Mouse (Mus musculus) retina, postnatal 7 days (tissue): Measurements from ENCODE around the gene Fgfr2.

ENCODE experiments used
- DNase-seq: peaks from one replicate; pipeline ENCODE4 v3.0.0-alpha.2; 2012; ENCODE audit warnings: low read depth, low spot score

Gene Fgfr2

DNA sequence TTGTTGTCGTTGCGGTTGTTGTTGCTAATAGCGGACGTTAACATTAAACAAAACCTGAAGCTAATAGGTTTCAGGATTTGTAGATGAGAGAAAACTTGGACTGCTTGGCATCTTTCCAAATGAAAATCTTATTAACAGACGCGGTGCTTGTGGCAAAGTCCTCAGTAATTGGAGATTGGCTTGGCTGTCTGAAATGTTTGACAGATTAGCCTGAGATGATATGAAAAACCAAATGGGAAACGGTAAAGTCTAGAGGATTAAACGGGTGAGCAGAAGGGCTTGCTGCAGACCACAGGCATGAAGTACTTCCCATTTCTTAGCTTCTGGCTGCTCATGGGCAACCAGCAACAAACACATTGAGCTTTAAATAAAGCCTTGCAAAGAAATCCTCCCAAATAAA lies 1493.6 kb downstream of the Fgfr2 start:
- DNase-seq = peak; percentile 4

DNA sequence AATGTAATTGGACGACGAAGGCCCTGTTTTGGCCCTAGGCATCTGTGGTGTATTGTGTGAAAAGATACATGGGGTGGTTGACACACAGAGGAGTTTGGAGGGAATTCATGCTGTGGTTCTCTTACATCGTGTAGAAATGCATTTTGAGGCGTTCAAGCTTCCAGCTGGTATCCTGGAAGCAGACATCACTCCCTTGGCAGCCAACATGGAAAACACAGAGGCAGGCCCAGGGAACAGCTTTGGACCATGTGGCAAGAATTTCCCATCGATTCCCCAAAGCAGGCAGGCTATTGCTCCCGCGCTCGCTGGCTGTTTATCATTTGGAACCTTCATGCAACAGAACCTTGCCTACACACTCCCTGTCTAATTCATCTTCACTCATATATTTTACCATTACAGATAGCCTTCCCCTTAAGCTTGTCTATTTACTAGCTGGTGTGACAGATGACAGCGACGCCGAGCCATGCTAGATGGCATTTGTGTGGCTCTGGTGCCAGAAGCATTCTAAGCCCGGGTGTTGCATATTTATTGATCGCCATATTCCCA lies 1494.2 kb downstream of the Fgfr2 start:
- no peak for DNase-seq

DNA sequence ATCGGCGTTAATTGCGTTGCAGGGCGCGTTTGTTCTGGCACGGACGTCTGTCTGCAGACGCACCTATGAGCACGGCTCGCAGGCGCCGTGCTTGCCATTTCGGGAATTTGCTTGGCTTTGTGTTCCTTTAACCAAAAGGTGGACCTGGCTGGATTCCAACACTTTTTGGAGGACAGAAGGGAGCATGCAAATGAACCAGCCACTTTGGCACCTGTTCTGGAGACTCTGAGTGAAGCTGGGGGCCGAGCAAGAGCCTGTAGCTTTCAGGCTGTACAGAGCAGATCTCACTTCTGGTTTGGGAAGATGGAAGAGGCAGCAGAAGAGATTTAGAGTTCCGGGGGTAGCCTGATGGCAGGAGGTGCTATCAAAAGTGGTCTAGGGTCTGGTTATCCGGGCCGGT lies 1494.8 kb downstream of the Fgfr2 start:
- DNase-seq = no peak

DNA sequence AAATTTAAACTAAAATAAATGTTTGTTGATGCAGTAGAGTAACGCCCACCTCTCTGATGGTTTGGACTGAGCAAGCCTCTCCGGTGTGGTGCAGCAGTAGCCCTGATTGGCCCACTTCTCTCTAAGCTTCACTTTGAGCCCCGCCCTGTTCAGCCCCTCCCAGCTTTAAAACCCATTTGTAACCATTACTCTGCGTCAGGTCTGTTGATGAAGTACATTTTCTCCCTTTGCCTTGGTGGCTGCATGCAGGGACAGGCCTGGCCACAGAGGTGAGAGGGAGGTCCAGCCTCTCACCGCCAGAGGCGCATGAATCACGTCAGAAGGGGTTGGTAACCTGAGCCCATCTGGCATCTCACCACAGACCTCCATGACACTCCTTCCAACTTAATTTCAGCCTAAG lies 1513.5 kb downstream of the Fgfr2 start:
- DNase-seq = no peak

DNA sequence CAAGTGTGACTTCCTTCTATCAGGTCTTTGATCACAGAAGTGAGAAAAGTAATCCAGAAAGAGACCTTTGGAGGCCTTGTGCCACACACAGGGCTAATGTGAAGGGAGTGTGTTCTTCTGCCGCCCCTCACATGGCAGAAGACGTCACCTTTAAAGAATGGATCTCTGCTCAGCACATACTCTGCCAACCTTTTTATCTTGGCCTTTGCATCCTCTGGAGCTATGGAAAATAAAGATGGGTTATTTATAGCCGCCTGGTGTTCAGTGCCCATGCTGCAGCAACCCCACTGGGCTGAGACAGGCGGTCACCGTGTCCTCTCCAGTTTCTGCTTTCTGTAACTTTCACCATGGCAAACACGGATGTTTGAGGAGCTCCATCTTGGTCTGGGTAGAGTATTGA lies 1515.1 kb downstream of the Fgfr2 start:
- DNase-seq = no peak

DNA sequence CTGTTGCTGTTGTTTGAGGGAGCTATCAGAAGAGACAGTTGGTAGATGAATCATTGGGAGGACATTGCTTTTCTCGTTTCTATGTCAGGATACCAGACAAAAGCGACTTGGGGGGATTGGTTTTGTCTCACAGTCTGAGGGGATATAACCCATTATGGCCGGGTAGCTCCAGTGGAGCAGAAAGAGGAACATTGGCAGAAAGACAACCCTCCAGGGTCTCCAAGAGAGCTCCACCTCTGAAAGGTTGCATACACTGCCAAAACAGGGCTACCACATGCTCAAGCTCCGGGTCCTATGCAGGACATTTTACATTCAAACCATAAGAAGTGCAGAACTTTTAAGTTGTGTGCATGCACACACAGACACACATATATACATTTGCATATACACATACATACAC lies 1517.7 kb downstream of the Fgfr2 start:
- no peak for DNase-seq

DNA sequence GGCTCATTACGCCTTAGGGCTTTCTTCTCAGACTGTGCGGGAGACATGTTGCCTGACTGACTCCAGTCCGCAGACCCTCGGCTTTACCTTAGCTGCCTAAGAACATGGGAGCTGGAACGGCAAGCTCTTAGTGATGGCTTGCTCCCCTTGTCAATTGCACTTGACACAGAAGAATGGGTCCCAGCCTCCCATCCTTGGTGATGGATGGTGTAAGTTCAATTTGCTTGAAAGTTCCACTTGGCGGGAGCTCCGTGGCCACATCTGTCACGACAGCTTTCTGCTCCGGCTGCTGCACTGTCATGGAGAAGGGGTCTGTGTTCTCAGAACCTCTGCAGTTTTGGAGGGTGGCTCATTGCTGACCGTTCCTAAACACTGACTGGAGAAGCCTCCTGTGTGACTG lies 1518.2 kb downstream of the Fgfr2 start:
- DNase-seq = no peak

DNA sequence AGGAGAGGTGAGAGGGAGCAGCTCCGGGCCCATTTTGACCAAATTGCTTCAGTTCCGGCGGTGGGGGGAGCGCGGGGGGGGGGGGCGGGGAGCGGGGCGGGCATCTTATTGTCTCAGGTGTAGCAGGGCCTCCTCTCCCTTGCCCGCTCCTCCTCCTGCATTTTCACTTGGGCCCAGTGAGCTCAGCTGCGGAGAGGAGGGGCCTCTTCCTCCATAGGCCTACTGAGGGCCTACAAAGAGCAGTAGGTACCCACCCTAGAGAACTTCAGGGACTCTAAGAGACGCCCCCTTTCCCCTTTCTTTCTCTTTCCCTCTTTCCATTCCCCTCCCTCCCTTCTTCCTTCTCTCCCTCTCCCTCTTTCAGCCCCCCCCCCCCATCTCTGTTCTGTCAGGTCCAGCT lies 1520.0 kb downstream of the Fgfr2 start:
- DNase-seq = no peak

DNA sequence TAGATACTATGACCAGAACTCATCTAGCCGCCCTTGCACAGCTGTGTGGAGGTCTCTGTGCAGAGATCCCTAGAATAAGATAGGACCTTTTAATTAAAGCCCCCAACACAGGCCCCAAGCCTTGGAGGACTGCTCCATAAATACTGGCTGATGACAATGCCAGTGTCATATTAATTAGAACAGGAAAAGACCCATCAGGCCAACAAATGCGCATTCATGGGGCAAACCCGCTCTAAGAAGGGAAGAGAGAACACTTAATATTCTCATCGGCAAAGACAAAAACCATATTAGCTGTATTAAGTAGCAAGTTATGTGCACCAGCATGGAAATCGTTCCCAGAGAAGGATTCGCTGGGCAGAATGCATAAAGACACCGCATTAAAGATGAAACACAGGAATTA lies 1521.0 kb downstream of the Fgfr2 start:
- DNase-seq = no peak

DNA sequence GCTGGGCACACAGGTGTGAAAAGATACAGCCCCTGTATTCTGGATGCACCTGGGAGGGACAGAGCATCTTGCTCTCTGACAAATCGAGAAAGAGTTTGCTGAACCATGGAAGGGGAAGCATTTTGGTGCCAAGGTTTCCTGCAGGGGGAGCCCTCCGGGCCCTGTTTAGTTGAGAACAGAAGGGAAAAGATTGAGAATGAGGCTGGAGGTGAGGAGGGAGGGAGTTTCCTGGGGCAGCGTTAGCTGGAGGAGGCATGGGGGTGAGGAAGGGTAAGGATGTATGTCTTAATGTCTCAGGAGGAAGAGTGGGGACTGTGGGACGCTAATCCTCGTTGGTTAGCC lies 1524.7 kb downstream of the Fgfr2 start:
- peak; percentile 21 for DNase-seq

DNA sequence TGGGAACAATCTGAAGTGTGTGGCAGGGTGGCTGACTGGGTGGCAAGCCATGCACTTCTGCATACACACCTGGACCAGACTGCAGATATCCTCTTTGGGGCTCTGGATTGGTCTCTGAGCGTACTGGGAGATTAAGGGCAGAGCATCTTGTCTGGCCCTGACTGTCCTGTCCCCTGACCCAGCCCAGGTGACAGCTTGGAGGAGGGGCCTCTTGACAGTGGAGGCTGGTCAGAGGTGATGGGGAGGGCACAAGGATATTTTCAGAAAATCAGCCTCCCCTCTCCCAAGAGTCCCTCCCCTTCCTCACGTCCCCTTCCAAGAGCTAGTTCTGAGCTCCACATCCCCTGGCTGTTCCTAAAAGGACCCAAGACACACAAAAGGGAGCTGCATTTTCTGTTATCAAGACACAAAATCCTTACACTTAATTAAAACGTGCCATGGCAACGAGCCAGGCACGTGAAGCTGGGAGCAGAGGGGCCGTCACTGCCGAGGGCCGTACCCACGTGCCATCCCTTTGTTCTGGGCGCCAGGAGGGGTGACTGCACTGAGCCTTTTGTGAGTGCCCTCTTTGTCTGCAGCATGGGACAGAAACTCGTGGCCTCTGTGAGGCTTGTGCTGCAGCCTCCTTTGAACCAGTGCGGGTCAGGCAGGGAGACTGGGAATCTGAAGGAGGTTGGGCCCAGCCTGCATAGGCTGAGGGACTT lies 1525.2 kb downstream of the Fgfr2 start:
- DNase-seq = no peak

DNA sequence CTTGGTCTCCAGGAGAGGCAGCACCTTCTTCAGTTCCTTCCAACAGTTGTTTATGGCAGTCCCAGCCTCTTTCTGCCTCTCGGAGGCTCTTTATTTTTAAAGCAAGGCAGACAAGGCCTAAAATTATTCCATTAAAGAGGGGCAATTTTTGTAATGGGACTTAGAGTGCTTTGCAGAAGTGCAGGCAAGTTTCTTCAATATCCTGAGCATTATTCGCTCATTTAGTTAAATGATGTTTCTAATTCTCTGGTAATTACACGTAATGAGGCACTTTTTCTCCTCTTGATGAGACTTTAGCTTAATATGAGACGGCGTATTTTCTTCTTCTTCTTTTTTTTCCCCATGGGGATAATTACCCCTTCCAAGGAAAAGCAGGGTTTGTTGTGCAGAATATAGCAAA lies 1537.6 kb downstream of the Fgfr2 start:
- DNase-seq = no peak

DNA sequence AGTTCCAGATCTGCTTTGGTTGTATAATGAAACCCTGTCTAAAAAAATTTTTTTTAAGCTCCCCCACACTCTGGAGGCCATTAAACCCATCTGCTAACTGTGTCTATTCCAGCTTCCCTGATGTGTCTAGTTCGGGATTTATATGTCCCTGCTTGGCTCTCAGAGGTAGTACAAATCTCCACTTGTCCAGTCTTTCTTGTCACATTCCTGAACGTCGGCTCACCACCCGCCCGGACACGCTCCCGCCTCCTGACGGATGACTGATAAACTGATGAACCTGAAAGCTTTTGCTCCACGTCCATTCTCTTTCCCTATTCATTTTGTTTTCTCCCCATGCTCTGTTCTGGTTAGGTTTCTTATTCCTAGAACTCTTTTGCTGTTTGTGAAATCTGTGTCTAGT lies 1541.0 kb downstream of the Fgfr2 start:
- DNase-seq = no peak

DNA sequence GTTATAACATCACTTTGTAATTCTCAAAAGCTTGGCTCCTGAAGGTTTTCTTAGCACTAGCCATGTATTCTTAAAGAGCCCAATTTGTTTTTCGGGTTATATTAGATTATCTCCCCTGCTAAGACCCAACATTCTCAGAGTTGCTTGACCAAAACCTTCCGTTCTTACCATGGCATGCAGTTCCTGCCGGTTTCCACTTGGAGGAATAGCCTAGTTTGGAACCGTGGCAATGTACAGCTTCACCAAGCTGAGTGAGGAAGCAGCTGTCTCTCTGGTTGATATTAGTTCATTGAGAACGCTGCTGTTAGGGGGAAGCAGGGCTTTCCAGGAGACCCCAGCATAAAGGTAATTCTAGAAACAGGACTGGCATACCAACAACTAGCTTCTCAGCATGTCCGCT lies 1547.9 kb downstream of the Fgfr2 start:
- DNase-seq = no peak

DNA sequence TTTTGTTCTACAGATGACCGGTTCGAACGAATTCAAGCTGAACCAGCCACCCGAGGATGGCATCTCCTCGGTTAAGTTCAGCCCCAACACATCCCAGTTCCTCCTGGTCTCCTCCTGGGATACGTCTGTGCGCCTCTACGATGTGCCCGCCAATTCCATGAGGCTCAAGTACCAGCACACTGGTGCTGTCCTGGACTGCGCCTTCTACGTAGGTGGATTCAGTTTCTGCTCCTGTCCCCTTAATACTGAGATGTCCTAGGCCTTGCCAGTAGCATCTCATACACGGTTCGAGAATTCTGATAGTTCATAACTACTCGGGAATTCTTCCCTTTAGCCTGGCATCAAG lies 1562.5 kb downstream of the Fgfr2 start:
- no peak for DNase-seq

DNA sequence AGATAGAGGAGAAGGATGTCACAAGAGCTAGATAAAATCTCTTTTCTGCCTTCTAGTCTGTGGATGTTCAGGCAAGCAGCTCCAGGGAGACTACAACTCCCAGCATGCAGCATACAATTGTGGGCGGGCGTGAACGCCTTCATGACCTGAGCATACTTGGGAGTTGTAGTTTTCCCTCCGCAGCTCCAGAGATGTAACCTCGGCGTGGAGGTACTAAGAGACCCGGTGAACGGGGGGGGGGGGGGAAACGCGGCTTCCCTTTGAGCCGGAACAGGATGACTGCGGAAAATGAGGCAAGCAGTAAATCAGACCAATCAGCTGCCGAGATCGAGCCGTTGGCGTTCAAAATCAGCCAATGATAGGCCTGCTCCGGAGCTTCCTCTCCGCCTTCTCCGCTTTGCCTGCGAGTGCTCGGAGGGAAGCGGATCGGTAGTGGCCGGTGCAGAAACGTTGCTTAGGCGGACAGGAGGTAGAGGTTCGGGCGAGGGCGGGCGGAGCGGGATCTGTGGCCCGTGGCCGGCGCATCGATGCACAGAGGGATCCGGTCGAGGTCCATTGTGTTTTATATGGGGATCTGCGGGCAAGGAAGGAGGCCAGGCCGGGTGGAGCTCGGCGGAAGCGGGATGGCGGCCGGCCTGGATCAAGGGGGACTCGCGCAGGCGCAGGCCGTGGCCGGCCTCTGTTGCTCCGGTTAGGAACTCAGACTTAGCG lies 1563.0 kb downstream of the Fgfr2 start, which contains the start of gene Bub3:
Bub3 (plus strand) TSS at position 237 of the 711 bp plus-strand sequence.
- DNase-seq = peak; percentile 91

DNA sequence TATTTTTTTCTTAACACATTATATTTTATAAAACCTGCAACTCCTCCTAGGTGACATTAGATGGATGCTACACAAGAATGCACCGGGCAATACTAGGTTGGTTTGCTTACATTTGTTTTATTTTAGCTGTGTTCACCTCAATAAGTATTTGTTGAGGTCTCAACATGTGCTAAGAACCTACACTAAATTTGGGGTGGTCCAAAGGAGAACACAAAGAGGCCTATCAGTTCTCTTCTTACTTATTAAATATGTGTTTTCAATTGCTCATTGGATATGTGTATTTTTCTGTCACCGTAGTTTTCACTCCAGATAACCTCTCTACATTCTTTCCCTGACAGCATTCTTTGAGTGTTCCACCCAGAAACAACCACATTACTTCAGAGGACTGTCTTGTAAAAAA lies 1565.4 kb downstream of the Fgfr2 start:
- no peak for DNase-seq

DNA sequence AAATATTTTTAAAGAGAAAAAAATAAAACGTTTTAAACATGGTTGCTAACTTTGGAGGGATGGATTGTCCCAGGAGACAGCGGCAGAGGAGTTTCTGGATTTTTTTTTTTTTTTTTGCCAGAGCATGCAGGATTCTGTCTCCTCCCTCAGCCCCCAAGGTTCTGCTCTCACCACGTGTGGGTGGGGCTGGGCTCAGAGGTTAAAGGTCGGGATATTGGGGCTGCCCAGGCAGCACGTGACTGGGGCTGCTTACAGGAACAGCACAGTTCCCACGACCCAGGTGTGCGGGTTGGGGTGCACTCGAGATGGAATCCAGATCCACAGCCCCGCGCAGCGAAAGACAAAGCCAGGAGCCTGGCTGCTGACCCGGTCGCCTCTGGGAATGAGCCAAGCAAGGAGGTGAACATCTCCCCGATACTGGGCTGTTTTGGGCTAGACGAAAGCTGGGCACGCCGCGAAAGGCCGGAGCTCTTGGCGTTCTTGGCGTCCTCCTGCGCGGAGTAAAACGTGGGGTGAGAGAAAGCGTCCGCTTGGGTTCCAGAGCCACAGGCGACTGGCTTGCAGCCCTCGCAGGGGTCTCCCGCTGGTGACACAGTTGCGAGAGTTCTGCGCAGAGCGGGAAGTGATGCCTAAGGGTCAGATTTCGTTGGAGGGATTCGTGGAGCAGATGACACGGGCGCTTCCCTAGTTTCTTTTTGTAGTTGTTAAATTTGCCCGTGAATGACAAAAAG lies 1566.4 kb downstream of the Fgfr2 start:
- no peak for DNase-seq

DNA sequence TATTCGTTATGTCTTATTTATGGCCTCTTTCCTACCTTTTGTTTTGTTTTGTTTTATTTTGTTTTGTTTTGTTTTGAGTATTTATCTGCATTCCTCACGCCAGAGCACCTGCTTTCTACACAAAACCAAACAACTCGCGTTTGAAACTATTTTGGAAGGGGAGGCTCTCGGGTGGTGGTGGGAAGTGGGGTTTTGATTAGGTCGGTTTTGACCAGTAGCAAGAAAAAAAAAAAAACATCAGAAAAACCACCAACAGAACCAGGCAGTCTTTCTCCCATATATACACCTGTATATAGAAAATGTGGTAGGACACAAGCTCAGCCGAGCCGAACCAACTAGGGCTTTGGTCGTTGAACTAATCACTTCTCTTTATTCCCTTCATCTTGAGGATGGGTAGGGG lies 1567.0 kb downstream of the Fgfr2 start:
- no peak for DNase-seq

DNA sequence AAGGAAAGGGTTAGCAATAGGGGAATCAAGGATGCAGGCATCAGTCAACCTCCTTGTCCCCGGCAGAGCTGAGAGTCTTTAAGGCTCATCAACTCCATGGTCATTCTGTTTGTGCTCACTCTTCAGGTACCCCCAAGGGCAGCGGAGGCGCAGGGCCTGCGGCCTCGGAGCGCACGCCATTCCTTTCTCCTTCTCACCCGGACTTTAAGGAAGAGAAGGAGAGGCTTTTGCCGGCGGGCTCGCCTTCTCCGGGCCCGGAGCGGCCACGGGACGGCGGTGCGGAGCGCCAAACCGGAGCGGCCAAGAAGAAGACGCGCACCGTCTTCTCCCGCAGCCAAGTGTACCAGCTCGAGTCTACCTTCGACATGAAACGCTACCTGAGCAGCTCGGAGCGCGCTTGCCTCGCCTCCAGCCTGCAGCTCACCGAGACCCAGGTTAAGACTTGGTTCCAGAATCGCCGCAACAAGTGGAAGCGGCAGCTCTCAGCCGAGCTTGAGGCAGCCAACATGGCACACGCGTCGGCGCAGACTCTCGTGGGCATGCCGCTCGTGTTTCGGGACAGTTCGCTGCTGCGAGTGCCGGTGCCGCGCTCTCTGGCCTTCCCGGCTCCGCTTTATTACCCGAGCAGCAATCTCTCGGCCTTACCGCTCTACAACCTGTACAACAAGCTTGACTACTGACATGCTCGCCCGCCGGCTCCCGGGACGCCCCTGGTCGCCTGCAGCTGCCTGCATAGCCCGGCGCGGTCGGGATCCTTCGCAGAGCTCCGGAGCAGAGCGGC lies 1567.7 kb downstream of the Fgfr2 start:
- no peak for DNase-seq

DNA sequence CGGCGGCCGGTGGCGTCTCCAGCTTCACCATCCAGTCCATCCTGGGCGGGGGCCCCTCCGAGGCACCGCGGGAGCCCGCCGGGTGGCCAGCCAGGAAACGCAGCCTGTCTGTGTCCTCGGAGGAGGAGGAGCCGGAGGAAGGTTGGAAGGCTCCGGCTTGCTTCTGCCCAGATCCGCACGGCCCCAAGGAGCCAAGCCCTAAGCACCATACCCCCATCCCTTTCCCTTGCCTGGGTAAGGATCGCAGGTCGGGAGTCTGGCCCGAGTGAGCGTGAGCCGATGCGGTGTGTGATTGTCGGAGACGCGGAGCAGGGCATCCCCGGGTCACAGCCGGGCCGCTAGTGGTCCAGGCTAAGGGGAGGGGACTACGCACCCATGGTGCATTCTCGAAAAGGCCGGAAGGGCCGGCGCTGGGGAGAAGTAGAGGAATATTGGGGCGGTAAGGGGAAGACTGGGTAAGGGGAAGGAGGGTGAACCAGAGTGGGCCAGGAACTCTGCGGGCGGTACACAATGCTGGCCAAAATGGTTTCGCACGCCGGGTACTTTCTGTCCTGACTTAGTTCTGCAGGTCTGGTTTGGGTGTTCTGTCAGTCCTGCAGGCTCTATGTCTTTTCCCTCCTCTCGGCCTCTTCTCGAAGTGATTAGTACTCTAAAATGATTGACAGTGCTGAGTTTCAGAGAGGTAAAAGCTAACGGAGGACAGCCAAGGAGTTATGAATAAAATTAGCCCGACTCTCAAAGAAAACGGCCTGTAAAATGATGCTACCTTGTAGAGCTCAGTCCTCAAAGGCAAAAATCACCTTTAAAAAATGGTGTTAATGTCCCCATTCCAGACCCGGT lies 1568.6 kb downstream of the Fgfr2 start:
- DNase-seq = no peak
